Mouse (Mus musculus): ENCODE measurements around the gene Paxip1. TPM values are rescaled to one million over a fixed set of nuclear protein-coding genes. Genes with fewer than 3 reads are reported as not detected.

Gene Paxip1
- 27.5 TPM in 2 replicates for total RNA-seq (2023)

GRCm38 (mm10) chr5:27791303-27792172 lies at the start of gene Paxip1:
Gene Paxip1 (minus strand): TSS chr5:27791691.

Other genes starting within 250 kb of the Paxip1 start
- gene Htr5a, start 50.5 kb upstream of the Paxip1 start, total RNA-seq (2023): not detected in 2 replicates